Mouse (Mus musculus) stomach, postnatal 0 days (tissue): Measurements from ENCODE around the gene Dusp6.

Experiments used
- CTCF ChIP-seq: IDR thresholded peaks from 2 replicates; pipeline ENCODE4 v1.5.1; 2016; ENCODE audit warnings: antibody characterized with exemption, low read depth, mild to moderate bottlenecking, moderate library complexity
- EP300 ChIP-seq: optimal IDR thresholded peaks from 2 replicates; pipeline ENCODE3; 2016; ENCODE audit warnings: antibody characterized with exemption

- TF ChIP-seq CTCF = no peak
- no peak for TF ChIP-seq EP300
Measured at GRCm38 (mm10) chr10:99285759-99286158, 22.7 kb downstream of the Dusp6 start.
